Mouse (Mus musculus): ENCODE results near the gene Tpd52l1. TPM values are rescaled to one million over a fixed set of nuclear protein-coding genes. Genes with fewer than 3 reads are reported as not detected.
"Not testable (repeated sequence)": the region's sequence is repeated elsewhere in the genome, so short reads cannot be mapped to it uniquely, and the experiment has no call there.

The Tpd52l1 gene
- 1 to 10 TPM; 3.5 to 4.4 TPM for total RNA-seq (2021)

DNA sequence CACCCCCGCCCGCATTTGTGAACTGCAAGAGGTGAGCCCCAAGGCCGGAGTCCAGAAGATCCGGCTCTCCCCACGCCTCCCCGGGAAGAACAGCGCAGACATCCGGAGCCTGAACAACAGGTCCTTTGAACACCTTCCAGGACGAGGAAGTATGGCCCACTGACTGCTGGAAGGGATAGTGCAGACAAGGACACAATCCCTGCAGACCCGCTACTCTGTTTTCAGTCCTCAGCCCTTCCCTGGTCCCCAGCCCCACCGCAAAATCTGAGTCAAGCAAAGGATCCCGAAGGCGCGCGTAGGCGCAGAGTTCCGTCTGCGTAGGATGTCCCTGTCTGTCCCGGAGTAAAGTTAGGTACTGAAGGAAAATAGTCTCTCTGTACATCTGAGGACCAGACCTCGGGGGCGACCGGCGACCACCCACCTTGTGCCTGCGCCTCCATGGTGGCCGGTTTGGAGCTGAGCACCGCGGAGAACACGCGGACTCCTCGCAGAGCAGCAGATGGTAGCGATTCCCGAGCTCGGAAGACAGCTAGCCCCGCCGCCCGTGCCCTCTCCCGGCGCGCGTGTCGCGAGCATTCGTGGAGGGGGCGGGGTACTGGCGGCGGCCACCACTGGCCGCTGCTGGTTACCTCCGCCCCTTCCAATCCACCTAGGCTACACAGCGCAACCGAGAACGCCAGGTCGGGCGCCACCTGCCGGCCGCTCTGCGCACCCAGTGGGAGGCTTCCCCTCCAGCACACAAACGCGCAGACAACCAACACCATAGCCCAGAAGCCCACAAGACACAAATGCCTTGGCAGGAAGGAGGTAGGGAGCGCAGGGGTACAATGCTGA is at the start of gene Tpd52l1:
Gene Tpd52l1, minus strand, starts transcription at position 668 of the 834 bp plus-strand sequence.
- intact Hi-C loops (cut with DNase I): loop anchor here (5.0 to 10.0 kb wide), 2 partner anchors 131 to 618 kb away; partner anchors contain the start of gene Hddc2
- DNase-seq (ENCODE audit: low spot score): peak; percentile 58

DNA sequence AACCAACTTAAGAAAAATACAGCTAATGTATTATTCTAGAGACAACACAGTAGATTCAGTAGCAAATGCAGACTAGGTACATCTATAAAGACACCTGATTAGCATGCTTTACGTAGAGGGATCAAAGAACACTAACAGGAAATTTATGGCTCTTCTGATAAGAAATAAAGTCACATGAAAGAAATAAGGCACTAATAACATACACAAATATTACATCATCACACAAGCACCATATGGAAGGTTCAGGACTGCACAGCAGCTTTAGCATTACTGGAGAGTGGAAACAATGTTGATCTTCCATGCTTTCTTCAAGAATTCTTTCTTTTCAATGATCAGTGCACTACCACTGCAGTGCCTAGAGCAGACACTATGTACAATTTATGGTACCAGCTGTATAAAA is 48.5 kb upstream of the Tpd52l1 start:
- DNase-seq (ENCODE audit: low spot score): no peak
- intact Hi-C loops (cut with DNase I): no loop called here

DNA sequence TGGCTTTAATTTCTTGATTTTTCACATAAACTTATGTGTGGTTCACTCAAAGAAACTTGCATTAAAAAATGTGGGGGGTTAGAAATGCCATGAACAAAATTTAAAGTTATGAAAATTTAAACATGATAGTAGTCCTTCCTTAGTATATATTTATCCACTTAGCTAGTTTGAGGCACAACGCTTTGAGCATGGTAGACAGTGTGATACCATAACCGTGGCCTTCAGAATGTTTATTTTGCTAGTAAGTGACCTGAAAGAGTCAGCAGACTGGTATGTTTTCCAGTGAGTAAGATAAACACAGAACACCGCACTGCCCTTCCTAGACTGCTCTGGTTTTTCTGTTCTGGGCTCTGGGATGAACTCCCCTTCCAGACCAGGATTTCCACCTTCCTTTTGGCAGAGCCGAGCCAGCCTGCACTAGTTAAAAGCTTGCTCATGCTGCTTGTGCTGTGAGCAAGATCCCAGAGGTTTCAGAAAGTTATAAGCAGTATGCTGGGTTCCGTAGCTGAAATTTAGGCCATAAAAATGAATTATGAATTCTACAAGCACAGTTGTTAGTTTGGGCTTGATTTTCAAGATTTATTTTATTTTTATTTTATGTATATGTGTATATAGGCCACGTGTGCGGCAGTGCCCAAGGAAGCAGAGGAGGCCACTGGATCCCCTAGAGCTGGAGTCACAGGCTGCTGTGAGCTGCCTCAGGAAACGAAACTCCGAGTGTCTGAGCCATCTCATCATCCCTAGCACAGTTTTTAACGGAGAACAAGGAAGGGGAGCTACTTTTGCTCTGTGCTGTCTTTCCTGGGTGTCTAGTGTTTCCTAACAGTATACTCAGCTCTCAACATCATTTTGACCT is 21.5 kb upstream of the Tpd52l1 start:
- intact Hi-C loops (cut with DNase I): loop anchor here (10.0 kb wide), 1 partner anchor 168 kb away; no protein-coding TSS in a partner anchor
- no peak for DNase-seq (ENCODE audit: low spot score)

DNA sequence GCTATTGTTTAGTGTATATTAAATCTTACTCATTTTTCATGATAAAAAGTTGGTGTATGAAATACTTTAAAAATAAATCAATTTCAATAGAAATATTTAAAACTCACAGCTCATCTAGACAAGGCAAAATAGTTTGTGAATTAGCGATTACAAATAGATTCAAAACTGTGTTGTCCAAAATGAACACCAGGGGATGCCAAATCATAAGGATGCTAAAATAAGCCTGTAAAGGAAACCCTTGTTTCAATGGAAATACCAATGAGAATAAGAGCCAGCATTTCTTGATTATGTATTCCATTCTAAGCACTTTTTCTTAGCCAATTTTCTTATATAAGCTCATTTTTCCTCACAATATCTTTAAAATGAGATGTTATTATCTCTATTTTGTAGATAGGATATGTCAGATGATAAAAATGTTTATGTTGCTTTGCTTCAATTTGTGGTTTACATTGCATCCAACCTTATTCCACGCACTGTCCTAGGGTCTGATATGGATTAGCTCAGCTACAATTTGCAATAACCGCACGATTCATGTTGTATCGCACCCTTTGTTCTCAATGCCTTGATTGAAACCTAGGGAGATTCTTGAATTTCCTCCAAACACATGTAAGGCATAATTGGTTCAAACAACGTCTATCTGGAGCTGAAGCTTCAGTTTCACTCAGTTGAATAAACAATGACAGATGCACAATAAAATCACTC is 20.2 kb upstream of the Tpd52l1 start:
- intact Hi-C loops (cut with DNase I): loop anchor here (10.0 kb wide), 1 partner anchor 169 kb away; no protein-coding TSS in a partner anchor
- no peak for DNase-seq (ENCODE audit: low spot score)

DNA sequence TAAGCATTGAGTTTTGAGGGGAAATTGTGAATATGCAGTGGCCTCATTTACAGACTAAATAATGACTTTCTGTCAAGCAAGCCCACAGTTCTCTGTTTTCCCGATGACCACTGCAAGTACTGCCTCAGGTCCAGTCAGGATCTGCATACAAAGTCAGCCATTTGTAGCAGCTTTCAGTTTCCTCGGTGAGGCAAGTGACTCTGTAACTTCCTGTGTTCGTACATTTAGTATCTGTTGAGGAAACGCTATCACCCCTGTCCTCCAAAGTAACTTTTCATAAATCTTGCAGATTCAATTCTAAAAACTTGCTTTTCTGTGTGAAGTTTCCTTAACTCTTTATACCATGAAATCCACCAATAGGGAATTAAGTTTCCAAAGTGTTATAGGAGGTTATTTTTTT is 19.7 kb upstream of the Tpd52l1 start:
- no peak for DNase-seq (ENCODE audit: low spot score)
- intact Hi-C loops (cut with DNase I): loop anchor here (10.0 kb wide), 1 partner anchor 169 kb away; no protein-coding TSS in a partner anchor

DNA sequence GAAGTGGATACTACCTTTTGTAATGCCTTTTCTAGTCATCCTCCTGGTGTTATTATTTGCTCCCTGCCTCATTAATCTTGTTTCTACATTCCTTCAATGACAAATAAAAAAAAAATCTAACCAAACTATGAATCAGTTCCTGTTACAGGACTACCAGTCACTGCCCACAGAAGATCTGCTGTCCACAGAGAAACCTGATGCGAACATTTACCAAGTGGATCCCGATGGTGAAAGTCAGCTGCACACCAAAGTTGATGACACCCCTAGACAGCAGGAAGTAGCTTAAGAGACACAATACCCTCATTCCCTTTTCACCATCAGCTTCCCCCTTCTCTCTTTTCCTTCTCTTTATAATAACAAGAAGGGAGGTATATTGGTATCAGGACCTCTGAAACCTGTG is 17.3 kb upstream of the Tpd52l1 start:
- DNase-seq (ENCODE audit: low spot score): no peak

DNA sequence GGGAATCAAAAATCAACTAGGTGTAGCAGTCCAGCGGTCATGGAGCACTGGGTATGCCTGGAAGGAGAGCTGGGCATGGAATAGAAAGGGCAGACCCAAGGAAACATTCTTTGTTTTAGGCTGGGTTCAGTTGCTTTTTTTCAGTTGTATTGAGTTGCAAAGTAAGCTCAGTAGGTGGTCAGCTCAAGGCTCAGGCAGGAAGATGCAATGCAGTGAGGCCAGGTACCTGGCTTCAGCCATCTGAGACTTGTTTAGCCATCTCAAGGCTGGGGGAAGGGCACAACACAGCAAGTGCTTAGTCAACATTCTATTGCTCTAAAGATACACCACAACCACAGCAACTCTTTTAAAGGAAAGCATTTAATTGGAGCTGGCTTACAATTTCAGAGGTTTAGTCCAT is 11.0 kb upstream of the Tpd52l1 start:
- intact Hi-C loops (cut with DNase I): no loop called here
- no peak for DNase-seq (ENCODE audit: low spot score)

More for the DNA sequence above, 17.3 kb upstream of the Tpd52l1 start:
- intact Hi-C loops (cut with DNase I): loop anchor here (10.0 kb wide), 1 partner anchor 172 kb away; no protein-coding TSS in a partner anchor

DNA sequence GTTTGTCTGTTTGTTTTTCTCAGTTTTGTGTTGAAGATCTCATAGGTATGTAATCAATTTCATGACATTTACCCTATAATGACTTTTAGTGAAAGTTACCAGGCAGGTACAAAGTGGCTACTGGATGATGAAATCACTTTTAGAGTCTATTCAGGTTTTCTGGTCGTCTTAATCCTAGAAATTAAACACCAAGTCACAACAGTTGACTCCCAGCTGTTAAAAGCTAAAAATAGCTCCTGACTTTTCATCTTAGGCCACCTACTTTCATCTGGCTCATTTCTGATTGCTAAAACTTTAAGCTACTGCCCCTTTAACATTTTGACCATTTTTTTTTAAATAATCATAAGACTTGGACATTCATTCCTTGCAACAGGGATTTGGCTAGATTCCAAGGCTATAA is 1.3 kb upstream of the Tpd52l1 start:
- intact Hi-C loops (cut with DNase I): loop anchor here (5.0 to 10.0 kb wide), 2 partner anchors 132 to 620 kb away; partner anchors contain the start of gene Hddc2
- DNase-seq (ENCODE audit: low spot score): no peak

DNA sequence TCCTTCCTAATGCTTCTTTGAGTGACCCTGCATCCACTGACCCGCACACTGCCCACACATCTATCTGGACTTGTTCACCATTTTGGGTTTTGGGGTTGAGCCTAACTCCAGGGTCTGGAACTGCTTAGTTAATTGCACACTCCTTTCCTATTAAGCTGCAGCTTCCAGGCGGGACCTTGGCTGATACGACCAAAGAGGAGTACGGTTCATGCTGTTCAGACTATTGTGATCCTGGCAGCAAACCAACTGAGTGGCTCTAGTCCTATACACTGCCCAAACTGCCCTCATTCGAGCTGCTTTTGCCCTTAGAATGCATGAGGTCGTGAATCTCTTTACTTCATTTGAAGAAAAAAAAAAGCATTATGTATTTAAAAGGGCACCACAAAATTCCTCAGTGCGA is 1.6 kb downstream of the Tpd52l1 start:
- intact Hi-C loops (cut with DNase I): loop anchor here (10.0 kb wide), 1 partner anchor 129 kb away; the partner anchor contains the start of gene Hddc2
- DNase-seq (ENCODE audit: low spot score): no peak

DNA sequence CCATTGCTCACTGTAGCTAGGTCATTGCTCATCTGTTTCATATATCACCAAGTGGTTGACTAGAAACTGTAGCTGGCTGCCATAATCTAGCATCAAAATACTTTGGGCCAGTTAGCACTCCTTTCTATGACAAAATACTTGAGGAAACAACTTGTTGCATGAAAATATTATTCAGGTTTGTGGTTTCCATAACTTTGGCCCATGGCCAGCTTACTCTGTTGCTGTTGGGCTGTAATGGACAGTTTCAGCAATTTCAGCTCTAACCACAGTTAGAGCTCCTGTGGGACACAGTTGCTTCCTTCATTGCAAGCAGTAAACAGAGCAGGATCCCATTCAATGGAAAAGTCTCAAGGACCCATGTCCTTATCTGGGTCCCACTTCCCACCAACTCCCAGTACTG is 4.3 kb downstream of the Tpd52l1 start:
- no peak for DNase-seq (ENCODE audit: low spot score)
- intact Hi-C loops (cut with DNase I): loop anchor here (10.0 kb wide), 1 partner anchor 127 kb away; the partner anchor contains the start of gene Hddc2

DNA sequence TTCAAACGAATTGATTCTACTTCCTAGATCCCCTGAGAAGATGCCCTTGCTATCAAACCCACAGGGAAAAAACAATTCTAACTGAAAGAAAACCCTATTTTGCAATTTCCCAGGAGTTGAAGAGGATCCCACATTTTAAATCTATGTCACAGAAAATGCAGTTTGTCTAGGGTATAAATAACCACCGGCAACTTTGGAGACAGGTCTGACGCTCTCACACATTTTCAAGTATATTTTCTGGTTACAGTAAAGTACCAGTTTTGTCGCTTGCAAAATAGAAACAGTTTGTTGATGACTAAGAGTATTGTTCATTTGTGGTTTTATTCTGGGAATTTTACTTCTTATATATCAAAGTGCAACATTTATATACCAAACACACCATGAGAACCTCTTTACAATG is 9.7 kb downstream of the Tpd52l1 start:
- DNase-seq (ENCODE audit: low spot score): no peak
- intact Hi-C loops (cut with DNase I): no loop called here

DNA sequence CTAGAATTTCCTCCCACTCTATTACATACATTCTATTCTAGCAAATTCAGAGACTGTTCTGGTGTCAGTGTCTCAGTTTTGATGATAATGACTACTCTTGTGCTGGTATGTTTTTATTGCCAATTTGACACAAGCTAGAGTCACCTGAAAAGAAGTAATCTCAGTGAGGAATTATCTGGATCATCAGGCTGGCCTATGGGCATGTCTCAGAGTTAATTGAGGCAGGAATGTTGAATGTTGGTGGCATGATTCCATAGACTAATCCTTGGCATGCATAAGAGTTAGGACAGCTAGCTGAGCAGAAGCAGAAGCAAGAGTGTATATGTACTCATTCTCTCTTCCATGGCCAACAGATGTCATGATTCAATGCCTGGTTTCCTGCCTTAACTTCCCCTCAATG is 27.8 kb downstream of the Tpd52l1 start:
- DNase-seq (ENCODE audit: low spot score): no peak
- intact Hi-C loops (cut with DNase I): no loop called here

DNA sequence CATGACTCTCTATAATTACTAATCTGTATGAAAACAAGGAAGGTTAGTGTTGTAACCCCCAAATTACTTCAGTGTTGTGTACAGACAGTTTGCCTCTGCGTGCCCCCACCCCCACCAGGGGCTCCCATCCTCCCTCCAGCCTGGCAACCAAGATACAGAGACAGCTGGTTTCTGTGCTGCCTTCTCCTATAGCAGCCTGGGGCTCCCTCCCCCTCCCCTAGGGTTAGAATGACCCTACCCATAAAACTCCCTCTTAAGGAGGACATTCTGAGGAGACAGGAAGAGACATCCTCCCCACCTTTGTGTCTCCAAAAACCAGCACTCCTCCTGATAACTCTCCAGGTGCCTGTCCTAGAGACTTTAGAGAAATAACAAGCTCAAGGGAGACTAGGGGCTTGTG is 52.8 kb downstream of the Tpd52l1 start:
- DNase-seq (ENCODE audit: low spot score): no peak
- intact Hi-C loops (cut with DNase I): no loop called here

DNA sequence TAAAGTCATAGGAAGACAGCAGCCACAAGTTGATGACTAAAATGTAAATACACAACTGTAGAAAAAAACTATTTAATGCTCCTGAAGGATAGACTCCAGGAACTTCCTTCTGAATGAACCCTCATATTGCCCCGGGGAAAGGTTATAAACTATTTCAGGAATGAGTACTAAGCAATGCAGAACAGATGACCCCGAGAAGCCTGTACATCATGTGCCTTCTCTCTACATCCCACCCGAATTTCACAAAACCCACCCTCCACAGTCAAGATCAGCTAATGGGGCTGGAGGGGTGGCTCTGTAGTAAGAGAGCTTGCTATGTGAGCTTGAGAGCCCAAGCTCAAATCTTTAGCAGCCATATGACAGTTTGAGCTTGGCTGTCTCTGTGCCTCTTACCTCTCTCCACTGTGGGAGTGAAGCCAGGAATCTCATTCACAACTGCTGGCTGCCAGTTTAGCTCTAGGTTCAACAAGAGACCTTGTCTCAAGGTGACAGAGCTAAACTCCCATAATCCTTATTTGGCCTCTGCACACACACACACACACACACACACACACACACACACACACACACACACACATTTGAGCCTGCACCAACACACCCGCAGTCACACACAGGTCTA is 54.9 kb downstream of the Tpd52l1 start:
- intact Hi-C loops (cut with DNase I): no loop called here
- no peak for DNase-seq (ENCODE audit: low spot score)

DNA sequence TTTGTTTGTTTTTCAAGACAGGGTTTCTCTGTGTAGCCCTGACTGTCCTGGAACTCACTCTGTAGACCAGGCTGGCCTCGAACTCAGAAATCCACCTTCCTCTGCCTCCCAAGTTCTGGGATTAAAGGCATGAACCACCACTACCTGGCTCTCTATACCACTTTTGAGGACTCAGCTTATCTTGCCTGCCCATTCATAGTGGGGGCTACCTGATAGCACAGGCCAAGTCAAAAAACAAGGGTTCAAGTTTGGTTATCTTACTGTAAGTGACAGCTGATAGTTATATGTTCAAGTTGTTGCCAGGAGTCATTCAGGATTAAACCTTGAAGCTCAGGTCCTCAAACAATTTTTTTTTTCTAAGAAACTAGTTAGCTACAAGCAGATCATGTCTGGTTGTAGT is 57.2 kb downstream of the Tpd52l1 start:
- intact Hi-C loops (cut with DNase I); DNase-seq (ENCODE audit: low spot score): not testable (repeated sequence)

DNA sequence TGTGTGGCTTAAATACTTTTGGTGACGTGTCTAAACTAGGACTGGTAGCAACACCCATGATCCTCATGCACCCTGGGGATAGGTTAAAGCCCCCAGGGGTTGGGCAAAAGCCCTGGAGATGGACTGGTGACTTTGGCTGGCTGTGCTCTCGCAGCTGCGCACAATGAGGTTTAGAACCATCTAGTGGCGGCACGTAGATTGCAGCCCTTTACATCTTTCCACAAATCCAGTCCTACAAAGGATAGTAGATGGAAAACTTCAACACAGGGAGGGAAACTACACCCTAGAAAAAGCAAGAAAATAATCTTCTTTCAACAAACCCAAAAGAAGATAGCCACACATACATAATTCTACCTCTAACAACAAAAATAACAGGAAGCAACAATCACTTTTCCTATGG is 75.6 kb downstream of the Tpd52l1 start:
- DNase-seq (ENCODE audit: low spot score); intact Hi-C loops (cut with DNase I): not testable (repeated sequence)

DNA sequence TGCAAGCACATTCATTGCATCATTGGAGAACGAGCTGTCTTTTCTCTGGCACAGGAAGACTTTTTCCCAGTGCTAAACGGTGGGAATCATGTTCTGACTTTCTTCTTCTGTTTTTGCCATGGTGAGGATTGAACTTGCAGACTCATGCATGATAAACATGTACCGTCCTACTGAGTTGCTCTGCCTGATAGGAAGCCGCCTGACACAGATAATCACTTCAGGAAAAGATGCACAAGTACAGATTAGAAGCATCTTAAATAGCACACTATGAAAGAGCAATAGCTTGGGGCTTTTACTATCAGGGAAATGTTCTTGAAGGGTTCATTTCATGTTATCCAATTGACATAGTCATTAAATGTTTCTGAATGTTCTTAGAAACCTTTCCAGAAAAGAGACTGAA is 86.0 kb downstream of the Tpd52l1 start:
- intact Hi-C loops (cut with DNase I): no loop called here
- no peak for DNase-seq (ENCODE audit: low spot score)

DNA sequence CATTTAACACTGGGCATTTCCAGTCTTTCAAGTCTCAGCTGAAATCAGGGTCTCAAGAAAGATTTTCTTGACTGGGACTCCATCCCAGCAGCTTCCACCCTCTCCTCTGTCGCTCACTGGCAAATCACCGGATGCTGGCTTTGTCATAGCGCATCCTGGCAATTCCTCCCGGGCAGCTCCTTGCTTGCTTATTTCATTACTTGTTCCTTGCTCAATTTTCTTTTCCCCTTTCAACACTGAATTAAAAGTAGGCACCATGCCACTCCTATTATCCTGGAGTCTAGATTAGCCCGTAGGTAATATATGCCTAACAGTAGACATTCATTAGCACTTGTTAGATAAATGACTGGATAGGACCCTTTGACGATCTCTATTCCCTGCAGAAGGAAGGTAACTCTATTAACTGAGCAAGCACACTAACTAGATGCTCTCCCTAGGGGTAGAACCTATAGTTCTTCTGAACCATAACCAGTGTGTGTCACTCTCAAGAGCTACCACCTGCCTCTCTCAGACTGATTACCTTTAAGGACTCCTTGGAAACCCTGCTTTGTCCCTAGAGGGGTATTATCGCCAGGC is 90.8 kb downstream of the Tpd52l1 start:
- intact Hi-C loops (cut with DNase I): no loop called here
- no peak for DNase-seq (ENCODE audit: low spot score)

DNA sequence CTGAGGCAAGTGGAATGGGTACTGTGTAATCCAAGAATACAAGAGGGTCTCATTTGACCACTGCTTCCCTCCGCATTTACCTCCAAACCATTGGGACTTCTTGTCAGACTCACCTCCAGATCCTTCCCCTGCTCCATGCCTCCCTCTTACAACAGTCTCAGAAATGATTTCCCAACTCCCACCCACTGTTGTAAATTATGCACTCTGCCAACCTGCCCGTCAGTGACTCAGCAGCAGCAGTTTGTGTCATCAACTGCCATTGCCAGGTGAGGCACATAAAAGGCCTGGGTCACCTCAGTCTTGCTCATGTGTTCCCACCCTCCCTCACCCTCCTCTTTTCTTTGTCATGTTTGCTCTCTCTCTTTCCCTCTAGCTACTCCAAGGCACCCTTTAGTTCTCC is 91.6 kb downstream of the Tpd52l1 start:
- intact Hi-C loops (cut with DNase I): no loop called here
- no peak for DNase-seq (ENCODE audit: low spot score)

All from heart, postnatal 25 days (tissue).